Mouse (Mus musculus) cerebellum, adult 9-11 months (tissue): ENCODE results near the gene St8sia4.
A peak's percentile ranks its signal among the peaks of the same experiment; 100 is the strongest.

Experiments
- DNase-seq: peaks from one replicate; pipeline ENCODE4 v3.0.0; 2022

The St8sia4 gene

GRCm38 (mm10) chr1:95667435-95668252, at the start of gene St8sia4:
TSS of gene St8sia4 (minus strand) at chr1:95667571.
- peak; percentile 18 for DNase-seq

GRCm38 (mm10) chr1:95709181-95709580, 41.8 kb upstream of the St8sia4 start:
- no peak for DNase-seq

DNA sequence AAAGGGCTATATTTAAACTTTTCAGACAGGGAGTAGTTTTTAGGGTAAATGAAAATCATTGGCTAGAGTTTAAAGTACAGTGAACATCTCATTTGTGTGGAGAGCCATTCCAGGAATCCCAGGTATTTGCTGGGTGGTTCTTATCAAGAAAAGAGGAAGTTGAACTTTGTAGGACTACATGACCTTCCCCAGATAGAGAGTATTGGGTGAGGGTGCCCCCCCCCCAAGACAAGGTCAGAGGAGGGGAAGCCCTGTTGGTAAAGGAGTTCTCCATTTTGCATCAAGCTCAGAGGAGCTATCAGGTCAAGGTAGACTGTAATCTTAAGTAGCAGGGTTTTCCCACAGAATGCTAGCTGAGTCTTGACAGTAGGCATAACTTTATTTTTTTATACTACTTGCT, 32.5 kb upstream of the St8sia4 start:
- DNase-seq: no peak

DNA sequence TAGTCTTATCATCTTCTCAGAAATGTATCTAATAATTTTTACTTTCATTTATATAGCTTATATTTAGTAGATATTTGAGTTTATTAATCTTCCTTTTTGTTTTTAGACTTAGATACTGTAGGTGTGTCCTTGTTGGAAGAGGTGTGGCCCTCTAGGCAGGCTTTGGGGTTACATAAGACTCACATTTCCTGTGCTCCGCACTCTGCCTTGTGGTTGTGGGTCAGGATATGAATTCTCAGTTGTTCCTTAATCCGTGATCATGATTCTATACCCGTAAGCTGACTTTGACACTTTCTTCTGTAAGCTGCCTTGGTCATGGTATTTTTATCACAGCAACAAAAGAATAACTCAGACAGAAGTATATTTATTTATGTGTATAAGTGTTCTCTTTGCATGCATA, 6.7 kb upstream of the St8sia4 start:
- DNase-seq: no peak

DNA sequence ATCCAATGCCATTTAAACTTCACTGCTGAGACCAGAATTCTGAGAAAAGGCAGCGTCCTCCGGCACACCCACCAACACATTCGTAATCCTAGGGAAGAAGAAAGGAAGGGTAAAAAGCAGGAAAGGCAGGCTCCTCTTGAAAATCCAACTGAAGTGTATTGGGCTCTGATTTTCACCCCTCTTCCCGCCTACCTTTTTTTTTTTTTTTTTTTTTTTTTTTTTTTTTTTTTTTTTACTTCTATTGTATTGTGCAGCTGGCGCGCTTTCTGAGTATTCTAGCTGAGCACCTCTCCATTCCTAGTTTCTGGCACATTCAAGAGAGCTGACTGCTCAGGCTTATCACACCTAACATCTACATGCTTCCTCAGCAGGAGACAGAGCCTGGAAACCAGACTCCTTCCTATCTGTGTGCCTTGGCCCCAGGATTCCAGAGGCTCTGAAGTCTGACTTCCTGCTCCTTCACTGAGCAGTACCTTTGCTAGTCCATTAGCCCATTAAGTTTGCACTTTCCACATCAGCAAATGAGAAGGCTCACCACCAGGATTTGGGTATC, 958 bp upstream of the St8sia4 start:
- no peak for DNase-seq

GRCm38 (mm10) chr1:95666541-95667320, 640 bp downstream of the St8sia4 start:
- no peak for DNase-seq

DNA sequence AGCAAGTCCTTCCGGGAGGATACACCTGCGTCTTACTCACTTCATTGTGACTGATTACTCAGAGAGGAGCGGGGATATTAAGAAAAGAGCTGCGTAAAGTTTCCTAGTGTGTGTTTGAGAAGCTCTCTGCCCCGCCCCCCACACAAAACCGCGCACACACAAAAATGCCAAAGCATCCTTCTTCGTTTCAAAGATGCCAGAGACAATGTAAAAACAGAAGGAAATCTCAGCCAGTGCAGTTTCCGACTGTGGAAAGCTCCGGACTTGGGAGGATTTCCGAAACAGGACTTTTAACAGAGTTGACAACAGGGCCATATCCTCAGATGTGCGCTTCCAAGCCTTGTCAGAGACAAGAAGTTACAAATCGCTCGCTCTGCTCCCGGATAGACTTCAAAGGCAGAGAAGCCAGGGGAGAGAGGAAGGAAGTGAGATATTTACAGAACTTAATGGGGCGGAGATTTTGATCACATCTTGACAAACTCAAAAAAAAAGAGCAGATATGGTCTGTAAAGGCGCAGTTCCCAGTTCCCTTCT, 1.4 kb downstream of the St8sia4 start:
- no peak for DNase-seq

DNA sequence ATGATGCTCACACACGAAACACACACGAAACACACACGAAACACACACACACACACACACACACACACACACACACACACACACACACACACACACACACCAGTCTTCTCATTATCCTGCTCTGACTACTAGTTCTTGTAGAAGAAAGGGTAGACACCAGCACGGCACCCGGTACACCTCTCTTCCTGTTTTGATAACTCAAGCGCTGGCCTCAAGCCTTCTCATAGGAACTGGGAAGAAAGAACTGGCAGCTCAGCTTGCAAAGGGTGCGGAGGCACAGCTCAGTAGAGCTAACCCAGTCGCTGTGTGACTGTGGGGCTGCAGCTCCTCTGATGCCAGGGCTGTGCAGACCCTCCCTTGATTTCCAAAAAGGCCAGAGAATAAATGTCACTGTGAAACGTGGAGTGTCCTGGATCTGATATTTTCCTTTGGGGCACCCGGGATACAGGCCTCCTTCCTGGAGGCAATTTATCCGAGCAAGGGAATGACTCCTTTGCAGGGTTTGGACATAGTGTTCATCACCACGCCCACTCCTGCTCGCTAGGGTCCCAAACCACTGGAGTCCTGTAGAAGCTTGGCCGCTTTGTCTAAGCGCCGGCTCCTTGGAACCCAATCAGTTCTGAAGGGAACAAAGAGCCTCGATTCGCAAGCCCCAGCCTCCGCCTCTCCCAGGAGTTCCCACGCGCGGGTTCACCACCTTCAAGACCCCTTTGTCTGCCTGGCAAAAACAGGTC, 2.2 kb downstream of the St8sia4 start:
- no peak for DNase-seq

DNA sequence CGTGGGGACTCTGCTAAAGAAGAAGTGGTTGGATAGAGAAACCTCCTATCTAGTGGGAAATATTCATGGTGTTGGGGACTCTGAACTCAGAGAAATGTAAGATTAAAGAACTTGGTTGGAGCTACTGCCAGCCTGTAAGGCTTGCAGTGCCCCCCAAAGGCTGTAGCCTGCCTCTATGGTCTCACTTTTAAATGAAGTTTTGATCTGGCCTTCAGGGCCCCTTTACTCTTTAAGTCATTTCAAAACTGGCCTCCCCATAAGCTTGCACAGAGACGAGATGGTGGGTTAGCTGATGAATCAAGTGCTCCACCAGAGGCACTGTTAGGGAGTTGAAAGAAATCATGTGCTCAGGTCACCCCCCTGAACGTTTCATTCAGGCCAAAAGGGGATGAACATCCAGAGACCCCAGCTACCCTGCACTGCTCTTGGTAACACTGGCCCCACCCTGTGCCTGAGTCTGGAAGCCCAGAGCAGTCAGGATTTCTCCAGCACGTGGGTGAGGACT, 3.0 kb downstream of the St8sia4 start:
- no peak for DNase-seq

DNA sequence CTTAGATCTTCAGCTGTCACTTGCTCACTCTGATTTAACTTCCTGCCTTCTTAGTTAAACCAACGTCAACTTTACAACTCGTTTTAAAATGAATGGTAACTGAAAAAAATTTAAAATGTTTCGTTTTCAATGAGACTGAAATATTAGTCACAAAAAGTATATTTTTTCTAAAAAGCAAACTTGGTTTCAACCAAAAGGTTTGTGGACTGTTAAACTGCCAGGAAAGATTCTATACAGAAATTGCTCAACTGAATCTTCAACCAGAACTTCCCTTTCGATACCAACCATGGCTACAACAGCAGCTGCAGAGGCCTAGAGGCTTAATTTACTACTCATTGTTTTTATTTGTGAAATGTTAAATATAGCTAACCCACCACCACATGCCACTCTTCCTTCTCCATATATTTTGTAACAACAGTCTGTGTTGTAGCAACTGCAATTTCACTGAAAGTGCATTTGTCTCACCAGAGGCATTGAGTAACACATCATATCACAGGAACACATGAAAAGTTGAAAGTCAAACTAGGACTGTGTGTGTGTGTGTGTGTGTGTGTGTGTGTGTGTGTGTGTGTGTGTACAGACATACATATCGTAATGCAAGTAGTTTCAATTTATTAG, 10.2 kb downstream of the St8sia4 start:
- DNase-seq: no peak

- DNase-seq: no peak
Observed at GRCm38 (mm10) chr1:95655564-95655963, 11.8 kb downstream of the St8sia4 start.

GRCm38 (mm10) chr1:95653445-95653844, 13.9 kb downstream of the St8sia4 start:
- DNase-seq: no peak

DNA sequence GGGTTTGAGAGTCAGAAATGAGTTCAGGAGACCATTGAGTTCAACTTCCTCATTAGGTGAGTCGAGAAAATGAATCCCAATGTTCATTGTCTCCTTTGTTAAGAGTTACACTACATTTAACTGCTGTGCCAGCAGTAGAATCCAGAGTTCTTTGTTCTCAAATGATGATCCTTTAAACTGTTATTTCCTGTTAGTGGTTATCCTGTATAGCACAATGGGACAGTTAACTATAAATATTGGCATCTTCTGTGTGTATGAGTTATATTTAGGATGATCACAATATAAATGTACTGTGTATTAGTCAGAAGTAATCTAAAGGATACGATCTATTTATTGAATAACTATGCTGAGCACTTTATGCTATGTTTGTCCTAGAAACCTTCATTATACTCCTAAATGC, 23.1 kb downstream of the St8sia4 start:
- no peak for DNase-seq

GRCm38 (mm10) chr1:95639001-95639400, 28.4 kb downstream of the St8sia4 start:
- no peak for DNase-seq

- no peak for DNase-seq
Observed at GRCm38 (mm10) chr1:95624376-95624775, 43.0 kb downstream of the St8sia4 start.

GRCm38 (mm10) chr1:95618647-95619046, 48.7 kb downstream of the St8sia4 start:
- DNase-seq: no peak

GRCm38 (mm10) chr1:95618125-95618524, 49.2 kb downstream of the St8sia4 start:
- no peak for DNase-seq

DNA sequence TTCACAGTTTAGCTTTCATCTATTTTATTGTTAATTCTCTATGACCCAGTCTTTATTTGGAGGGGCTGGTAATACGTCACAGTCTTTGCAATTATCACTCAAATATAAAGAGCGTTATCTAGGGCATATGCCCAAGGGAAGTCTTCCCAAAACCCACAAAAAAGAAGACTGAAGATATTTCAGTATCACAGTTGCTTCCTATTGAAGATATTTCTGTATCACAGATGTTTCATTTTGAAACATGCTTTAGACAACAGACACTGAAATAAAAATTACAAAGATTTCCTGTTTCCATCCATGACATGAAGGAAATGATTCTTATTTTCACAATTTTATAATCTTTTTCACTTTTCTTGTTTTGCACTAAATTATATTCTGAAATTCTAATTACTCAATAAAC, 57.4 kb downstream of the St8sia4 start:
- DNase-seq: no peak

GRCm38 (mm10) chr1:95609045-95609444, 58.3 kb downstream of the St8sia4 start:
- no peak for DNase-seq

GRCm38 (mm10) chr1:95605458-95605857, 61.9 kb downstream of the St8sia4 start:
- DNase-seq: no peak

DNA sequence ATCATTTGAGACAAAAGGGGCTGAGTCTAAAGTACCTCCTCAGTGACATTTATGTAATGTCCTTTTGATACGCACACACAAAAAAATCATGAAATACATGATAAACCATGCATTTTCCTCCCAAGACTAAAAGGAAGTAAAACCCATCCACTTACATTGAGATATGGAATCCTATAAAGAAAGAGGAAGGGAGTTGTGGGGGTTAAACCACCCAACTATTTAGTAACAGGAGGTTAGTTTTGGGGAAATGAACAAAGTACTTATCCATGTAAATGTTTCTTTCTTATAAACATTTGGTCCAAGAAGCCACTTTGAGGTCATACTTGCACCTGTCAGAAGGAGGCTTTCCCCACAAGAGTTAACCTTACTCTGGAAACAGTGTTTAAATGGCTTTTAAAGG, 69.3 kb downstream of the St8sia4 start:
- no peak for DNase-seq

GRCm38 (mm10) chr1:95596825-95597224, 70.5 kb downstream of the St8sia4 start:
- DNase-seq: no peak
